In genomic region chr4:58912629-58913335, GRCm38 (mm10) we compare ENCODE assay signal across 8 mouse cellular contexts. TPM values are rescaled to one million over a fixed set of nuclear protein-coding genes. Genes with fewer than 3 reads are reported as not detected.
DNase-seq lines count a peak whose midpoint lies in the region; ATAC-seq and TF ChIP-seq lines count a peak whose summit lies in the region.

Gene Ecpas, minus strand, starts transcription at chr4:58912749.

- TF ChIP-seq CTCF in midbrain, postnatal 0 days (IDR thresholded peaks at IDR 0.05) = no peak

- peak within 1 kb of the TSS; percentile 82 for H3K4me2 ChIP-seq in heart, embryonic 11.5 days
- peak within 1 kb of the TSS; percentile 83 for H3K4me2 ChIP-seq in kidney, embryonic 15.5 days
- peak within 1 kb of the TSS; percentile 73 for H3K4me2 ChIP-seq in midbrain, postnatal 0 days (ENCODE audit: low read depth, low read length, poor library complexity, severe bottlenecking)

- WGBS in heart, embryonic 11.5 days (ENCODE audit: insufficient replicate concordance) = 4% methylated on average over 43 of the region's 43 CpGs
- 3% methylated on average over 43 of the region's 43 CpGs for WGBS in kidney, embryonic 15.5 days
- 2% methylated on average over 40 of the region's 43 CpGs for WGBS in midbrain, postnatal 0 days

- DNase-seq in 416B (ENCODE audit: low read depth) (peak; percentile 89), liver (peak; percentile 90)
- DNase-seq in adrenal gland, postnatal 14 days = peak; percentile 90
- peak; percentile 62 for DNase-seq in midbrain, postnatal 0 days (ENCODE audit: low spot score)
- DNase-seq in splenic B cell, adult 2 months (ENCODE audit: low read depth, low spot score) = peak; percentile 67

- ATAC-seq in erythroblast, adult 5-6 weeks (replicated peaks; ENCODE audit: low FRiP score, poor library complexity, severe bottlenecking) = peak; percentile 93
- ATAC-seq in heart, embryonic 11.5 days (replicated peaks; ENCODE audit: insufficient number of reproducible peaks, low FRiP score, low TSS enrichment) = peak; percentile 67
- peak; percentile 80 for ATAC-seq in kidney, embryonic 15.5 days (replicated peaks; ENCODE audit: low FRiP score)
- peak; percentile 52 for ATAC-seq in midbrain, postnatal 0 days (ENCODE audit: low FRiP score)

- no peaks in the 10 kb centered on the region for H3K9me3 ChIP-seq in heart, embryonic 11.5 days (replicated peaks; ENCODE audit: control insufficient read depth, low read length)
- H3K9me3 ChIP-seq in kidney, embryonic 15.5 days (replicated peaks) = no peaks in the 10 kb centered on the region
- no peaks in the 10 kb centered on the region for H3K9me3 ChIP-seq in midbrain, postnatal 0 days (ENCODE audit: low read length)

- peak within 1 kb of the TSS; percentile 94 for H3K4me3 ChIP-seq in heart, embryonic 11.5 days (ENCODE audit: low read depth, low read length)
- peak within 1 kb of the TSS; percentile 78 for H3K4me3 ChIP-seq in kidney, embryonic 15.5 days (replicated peaks)
- peak within 1 kb of the TSS; percentile 90 for H3K4me3 ChIP-seq in midbrain, postnatal 0 days (ENCODE audit: low read depth, low read length)

- H3K27ac ChIP-seq in heart, embryonic 11.5 days (ENCODE audit: low read depth, low read length) = peak within 1 kb of the TSS; percentile 98
- peak within 1 kb of the TSS; percentile 99 for H3K27ac ChIP-seq in kidney, embryonic 15.5 days
- H3K27ac ChIP-seq in midbrain, postnatal 0 days (ENCODE audit: low read depth, low read length) = peak within 1 kb of the TSS; percentile 99

- H3K27me3 ChIP-seq in heart, embryonic 11.5 days (ENCODE audit: control insufficient read depth, insufficient read depth, low read length) = no peaks in the 10 kb centered on the region
- H3K27me3 ChIP-seq in kidney, embryonic 15.5 days = no peaks in the 10 kb centered on the region
- no peaks in the 10 kb centered on the region for H3K27me3 ChIP-seq in midbrain, postnatal 0 days (ENCODE audit: insufficient read depth, low read length)
- no peaks in the 10 kb centered on the region for H3K27me3 ChIP-seq in splenic B cell, adult 2 months (ENCODE audit: control insufficient read depth, insufficient read depth, low read length, poor library complexity, severe bottlenecking)

- H3K9ac ChIP-seq in heart, embryonic 11.5 days (ENCODE audit: low read depth, low read length) = peak within 1 kb of the TSS; percentile 98
- peak within 1 kb of the TSS; percentile 82 for H3K9ac ChIP-seq in kidney, embryonic 15.5 days
- H3K9ac ChIP-seq in midbrain, postnatal 0 days (replicated peaks; ENCODE audit: low read length, poor library complexity, severe bottlenecking) = peak within 1 kb of the TSS; percentile 98

- H3K4me1 ChIP-seq in heart, embryonic 11.5 days (ENCODE audit: control insufficient read depth, insufficient read depth, low read length) = peaks cover 9% of the 10 kb centered on the region
- peaks cover 15% of the 10 kb centered on the region for H3K4me1 ChIP-seq in kidney, embryonic 15.5 days
- peaks cover 3% of the 10 kb centered on the region; the same call in 1 of the 2 replicates for H3K4me1 ChIP-seq in midbrain, postnatal 0 days (ENCODE audit: insufficient read depth, low read length)

- no peaks in the 10 kb centered on the region for H3K36me3 ChIP-seq in heart, embryonic 11.5 days (ENCODE audit: control insufficient read depth, insufficient read depth, low read length)
- no peaks in the 10 kb centered on the region for H3K36me3 ChIP-seq in kidney, embryonic 15.5 days
- H3K36me3 ChIP-seq in midbrain, postnatal 0 days (ENCODE audit: insufficient read depth, low read length) = no peaks in the 10 kb centered on the region
- no peaks in the 10 kb centered on the region for H3K36me3 ChIP-seq in splenic B cell, adult 2 months (ENCODE audit: control insufficient read depth, insufficient read depth, low read length, poor library complexity, severe bottlenecking)

RNA-seq across cellular contexts. Expression of gene Ecpas, which starts in this region (rescaled TPM):
- 149 and 159 TPM in 2 replicates for total RNA-seq in adrenal gland, postnatal 14 days (2021)
- 21.9 and 26.1 TPM in 2 replicates for total RNA-seq in erythroblast, adult 5-6 weeks (2015; ENCODE audit: low replicate concordance)
- 19.1 and 27.2 TPM in 2 replicates for total RNA-seq in erythroblast, adult 5-6 weeks (2017; ENCODE audit: low replicate concordance)
- 28.4 and 33.3 TPM in 2 replicates for polyA plus RNA-seq in heart, embryonic 11.5 days (2014; fragmentation: Nextera tagmentation; extraction: Ambion mirVana)
- 27.8 and 31.0 TPM in 2 replicates for polyA plus RNA-seq in kidney, embryonic 15.5 days (2015; fragmentation: Nextera tagmentation; extraction: Ambion mirVana)
- 64.8 and 77.5 TPM in 2 replicates for total RNA-seq in midbrain, postnatal 0 days (2014; rRNA removed)
- polyA plus RNA-seq in midbrain, postnatal 0 days (2015; fragmentation: Nextera tagmentation; extraction: Ambion mirVana) = 28.4 and 36.8 TPM in 2 replicates

Comparison
In these comparisons a context has a peak if more than half of its experiments do, and no peak if none do; other contexts are left out.
1. Peak in every context shown above with its lines: DNase-seq, ATAC-seq, H3K4me3 ChIP-seq and H3K27ac ChIP-seq.